Mouse (Mus musculus) MEL (cell line): Measurements from ENCODE around the gene Fis1. TPM values are rescaled to one million over a fixed set of nuclear protein-coding genes. Genes with fewer than 3 reads are reported as not detected.

Experiments used
- DNase-seq: peaks from one replicate; pipeline ENCODE4 v3.0.0; 2011; ENCODE audit warnings: low read depth, low spot score
- H3K27ac ChIP-seq: 2 replicates; pipeline ENCODE4 v1.5.1; 2012; ENCODE audit warnings: low read depth, mild to moderate bottlenecking, control low read depth, low read length, moderate library complexity; ENCODE audit not compliant: control insufficient read depth
- H3K27me3 ChIP-seq, 2 experiments: fragments of 150-350 bp in 1 of 2; sonication (generic) in 1 of 2; 2 replicates each; pipeline ENCODE4 v1.6.1; 2012; ENCODE audit warnings: low read length in 2 of 2, mild to moderate bottlenecking in 2 of 2, improper control_type of control experiment in 1 of 2, moderate library complexity in 1 of 2; ENCODE audit not compliant: insufficient read depth in 2 of 2, control insufficient read depth in 1 of 2
- H3K36me3 ChIP-seq, 2 experiments: 2 replicates each; pipeline ENCODE4 v1.6.1; 2012 to 2014; ENCODE audit warnings: low read length in 2 of 2, improper control_type of control experiment in 1 of 2, inconsistent platforms in 1 of 2, mild to moderate bottlenecking in 1 of 2; ENCODE audit not compliant: insufficient read depth in 2 of 2, control insufficient read depth in 1 of 2
- H3K4me1 ChIP-seq, 2 experiments: fragments of 150-350 bp in 1 of 2; sonication (generic) in 1 of 2; 2 replicates each; pipeline ENCODE4 v1.6.1; 2012; ENCODE audit warnings: low read length in 2 of 2, improper control_type of control experiment in 1 of 2, mild to moderate bottlenecking in 1 of 2; ENCODE audit not compliant: insufficient read depth in 2 of 2, control insufficient read depth in 1 of 2
- H3K4me3 ChIP-seq, 2 experiments: fragments of 150-350 bp in 1 of 2; sonication (generic) in 1 of 2; 2 replicates each; pipeline ENCODE4 v1.5.1; 2012; ENCODE audit warnings: low read depth in 2 of 2, low read length in 2 of 2, mild to moderate bottlenecking in 2 of 2, moderate library complexity in 2 of 2, control low read depth in 1 of 2, improper control_type of control experiment in 1 of 2; ENCODE audit not compliant: control insufficient read depth in 1 of 2, insufficient read depth in 1 of 2
- H3K79me2 ChIP-seq: 2 replicates; pipeline ENCODE4 v1.6.1; 2012; ENCODE audit warnings: mild to moderate bottlenecking, low read length, moderate library complexity; ENCODE audit not compliant: control insufficient read depth, poor library complexity, insufficient read depth
- H3K9ac ChIP-seq: 2 replicates; pipeline ENCODE4 v1.6.1; 2012; ENCODE audit warnings: low read depth, mild to moderate bottlenecking, control low read depth, low read length, moderate library complexity; ENCODE audit not compliant: control insufficient read depth, poor library complexity, severe bottlenecking
- H3K9me3 ChIP-seq: fragments of 150-350 bp; sonication (generic); replicated peaks from 2 replicates; pipeline ENCODE4 v1.6.1; 2012; ENCODE audit warnings: mild to moderate bottlenecking, low read length, improper control_type of control experiment, moderate library complexity; ENCODE audit not compliant: insufficient read depth
- CHD1 ChIP-seq: IDR thresholded peaks from 2 replicates; pipeline ENCODE4 v1.6.1; 2012; ENCODE audit warnings: low read depth, mild to moderate bottlenecking, inconsistent platforms, low read length, improper control_type of control experiment
- E2F4 ChIP-seq: IDR thresholded peaks from 2 replicates; pipeline ENCODE4 v1.6.1; 2011; ENCODE audit warnings: low read depth, low read length, improper control_type of control experiment, borderline replicate concordance
- ETS1 ChIP-seq: IDR thresholded peaks from 2 replicates; pipeline ENCODE4 v1.6.1; 2012; ENCODE audit warnings: low read depth, mild to moderate bottlenecking, inconsistent platforms, low read length, improper control_type of control experiment, moderate library complexity
- GABPA ChIP-seq: IDR thresholded peaks from 2 replicates; pipeline ENCODE4 v1.6.1; 2012; ENCODE audit warnings: low read depth, mild to moderate bottlenecking, inconsistent platforms, low read length, improper control_type of control experiment, moderate library complexity
- JUND ChIP-seq: IDR thresholded peaks from 2 replicates; pipeline ENCODE4 v1.6.1; 2011; ENCODE audit warnings: low read depth, mild to moderate bottlenecking, improper control_type of control experiment, low read length
- KAT2A ChIP-seq: conservative IDR thresholded peaks from 2 replicates; pipeline ENCODE4 v1.6.1; 2012; ENCODE audit warnings: low read depth, low read length, improper control_type of control experiment, inconsistent platforms
- MAFK ChIP-seq: IDR thresholded peaks from 2 replicates; pipeline ENCODE4 v1.6.1; 2011; ENCODE audit warnings: low read depth, mild to moderate bottlenecking, low read length, improper control_type of control experiment, borderline replicate concordance
- MAX ChIP-seq: IDR thresholded peaks from 2 replicates; pipeline ENCODE4 v1.6.1; 2011; ENCODE audit warnings: low read length, improper control_type of control experiment
- MYB ChIP-seq: IDR thresholded peaks from 2 replicates; pipeline ENCODE4 v1.6.1; 2011; ENCODE audit warnings: mild to moderate bottlenecking, low read depth, low read length, improper control_type of control experiment
- MYC ChIP-seq: IDR thresholded peaks from 2 replicates; pipeline ENCODE4 v1.6.1; 2011; ENCODE audit warnings: low read depth, mild to moderate bottlenecking, low read length, improper control_type of control experiment, moderate library complexity
- NELFE ChIP-seq: IDR thresholded peaks from 2 replicates; pipeline ENCODE4 v1.6.1; 2011; ENCODE audit warnings: low read depth, low read length, improper control_type of control experiment
- POLR2A ChIP-seq, 2 experiments: IDR thresholded peaks; 2 replicates each; pipeline ENCODE4 v1.6.1; 2011 to 2012; ENCODE audit warnings: low read length in 2 of 2, mild to moderate bottlenecking in 2 of 2, control low read depth in 1 of 2, improper control_type of control experiment in 1 of 2, low read depth in 1 of 2, moderate library complexity in 1 of 2; ENCODE audit not compliant: control insufficient read depth in 1 of 2, insufficient read depth in 1 of 2, poor library complexity in 1 of 2
- RAD21 ChIP-seq: IDR thresholded peaks from 2 replicates; pipeline ENCODE4 v1.6.1; 2011; ENCODE audit warnings: mild to moderate bottlenecking, low read depth, low read length, improper control_type of control experiment
- RCOR1 ChIP-seq: IDR thresholded peaks from 2 replicates; pipeline ENCODE4 v1.6.1; 2012; ENCODE audit warnings: low read depth, mild to moderate bottlenecking, inconsistent platforms, low read length, improper control_type of control experiment
- SIN3A ChIP-seq: IDR thresholded peaks from 2 replicates; pipeline ENCODE4 v1.6.1; 2012; ENCODE audit warnings: low read length, improper control_type of control experiment, inconsistent platforms
- SMC3 ChIP-seq: IDR thresholded peaks from 2 replicates; pipeline ENCODE4 v1.6.1; 2011; ENCODE audit warnings: low read depth, low read length, improper control_type of control experiment
- TAL1 ChIP-seq: IDR thresholded peaks from 2 replicates; pipeline ENCODE4 v1.6.1; 2012; ENCODE audit warnings: mild to moderate bottlenecking, inconsistent platforms, low read length, moderate library complexity, mixed read lengths
- UBTF ChIP-seq: IDR thresholded peaks from 2 replicates; pipeline ENCODE4 v1.6.1; 2012; ENCODE audit warnings: low read depth, mild to moderate bottlenecking, inconsistent platforms, low read length, improper control_type of control experiment, moderate library complexity, borderline replicate concordance; ENCODE audit not compliant: insufficient read depth
- ZMIZ1 ChIP-seq: IDR thresholded peaks from 2 replicates; pipeline ENCODE4 v1.6.1; 2012; ENCODE audit warnings: low read depth, mild to moderate bottlenecking, inconsistent platforms, low read length, improper control_type of control experiment, moderate library complexity
- ZNF384 ChIP-seq: IDR thresholded peaks from 2 replicates; pipeline ENCODE4 v1.6.1; 2012; ENCODE audit warnings: low read depth, mild to moderate bottlenecking, inconsistent platforms, low read length, improper control_type of control experiment
- polyA plus RNA-seq, 2 experiments: library from polyadenylated mRNA; stranded (reverse) in 1 of 2; unstranded in 1 of 2; fragments of >175 nt in 1 of 2; fragments of >200 nt in 1 of 2; gene quantifications; 2 replicates each; pipeline versions ENCODE4 v1.2.1 to v1.2.4; 2012; ENCODE audit warnings: low replicate concordance in 2 of 2, low read depth in 1 of 2; ENCODE audit not compliant: insufficient read length in 2 of 2, insufficient read depth in 1 of 2, missing spikeins in 1 of 2
- total RNA-seq: library from RNA; depleted of rRNA; stranded (reverse); fragments of 300-350 nt; gene quantifications from 2 replicates; pipeline ENCODE4 v1.2.3, GENCODE M21; 2012

The Fis1 gene
- total and polyA plus RNA-seq, 3 experiments: 164 to 184 TPM; not detected in 1

DNA sequence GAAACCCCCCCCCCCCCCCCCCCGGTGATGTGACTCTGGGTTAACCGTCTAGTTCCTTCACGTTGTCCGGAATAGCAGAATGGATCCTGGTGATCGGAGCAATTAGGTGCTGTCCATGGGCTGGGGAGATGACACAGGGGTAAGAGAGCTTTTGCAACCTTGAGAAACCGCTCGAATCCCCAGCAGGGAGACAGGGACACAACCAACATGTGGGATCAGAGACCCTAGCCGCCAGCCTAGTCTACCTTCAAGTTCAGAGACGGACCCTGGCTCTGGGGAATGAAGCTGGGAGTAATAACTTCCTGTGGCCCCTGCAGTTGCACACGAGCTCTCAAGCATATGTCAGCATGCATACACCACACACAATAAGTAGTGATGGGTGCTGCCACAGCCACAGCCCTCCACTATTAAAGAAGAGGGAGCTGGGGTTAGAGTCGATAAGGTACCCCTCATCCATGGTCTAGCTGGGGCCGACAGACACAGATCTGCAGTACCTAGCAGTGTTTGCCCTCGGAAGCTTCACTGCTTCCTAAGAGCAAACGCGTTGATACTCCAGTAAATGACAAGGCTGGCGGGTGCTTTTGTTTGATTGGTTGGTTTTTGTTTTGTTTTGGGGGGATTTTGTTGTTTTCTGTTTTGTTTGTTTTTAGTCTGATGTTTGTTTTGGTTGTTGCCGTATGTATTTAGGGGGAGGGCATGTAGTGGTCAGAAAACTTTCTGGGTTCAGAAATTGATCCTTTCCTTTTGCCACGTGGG, 33.4 kb upstream of the Fis1 start (continued):
- TF ChIP-seq POLR2A (IDR thresholded peaks at IDR 0.05; ENCODE audit: control insufficient read depth in 1 of 2, insufficient read depth in 1 of 2, low read depth in 1 of 2, low read length in 2 of 2, poor library complexity in 1 of 2) (no peak; a peak in 1 of 4 replicates), TAL1 (no peak), GABPA (no peak), NELFE (peak; percentile 4; the same call in 1 of the 2 replicates), JUND (no peak), MAFK (no peak), MYC (0 out of 2 replicates have a peak, but pooled peaks have one; percentile 14), CHD1 (0 out of 2 replicates have a peak, but pooled peaks have one; percentile 11), RCOR1 (no peak), UBTF (no peak), ZMIZ1 (no peak)

GRCm38 (mm10) chr5:136922830-136923229, 30.2 kb upstream of the Fis1 start:
- Histone ChIP-seq H3K36me3 (no peaks in the 10 kb centered on the region; a peak in 1 of 4 replicates), H3K4me1 (peaks cover 2 to 3% of the 10 kb centered on the region in 2 experiments; a peak in 2 of 4 replicates), H3K27me3 (no peaks in the 10 kb centered on the region), H3K27ac (no peak overlapping the region), H3K79me2 (peaks cover 11% of the 10 kb centered on the region), H3K4me3 (no peak overlapping the region), H3K9me3 (no peaks in the 10 kb centered on the region), H3K9ac (no peak overlapping the region)
- no peak for DNase-seq
- TF ChIP-seq ZNF384: no peak
- TF ChIP-seq SIN3A: no peak
- no peak for TF ChIP-seq KAT2A
- TF ChIP-seq RAD21: no peak
- TF ChIP-seq ETS1: no peak
- no peak for TF ChIP-seq SMC3
- no peak for TF ChIP-seq MAX
- TF ChIP-seq RCOR1: no peak
- no peak for TF ChIP-seq MYB
- no peak for TF ChIP-seq MYC
- TF ChIP-seq CHD1: no peak
- TF ChIP-seq GABPA: no peak
- no peak for TF ChIP-seq E2F4
